Mouse (Mus musculus) B cell, adult 67 days (primary cell): Measurements from ENCODE around the gene Crtam. TPM values are rescaled to one million over a fixed set of nuclear protein-coding genes. Genes with fewer than 3 reads are reported as not detected.

Experiments
- total RNA-seq, 2 experiments: library from RNA; stranded (reverse); gene quantifications; 4 replicates each; pipeline ENCODE4 v1.2.4; 2023

Crtam gene
- total RNA-seq = under 1 TPM in 1 of 2 experiments, not detected in 1; 0.67 TPM

GRCm38 (mm10) chr9:41004415-41004814, at the start of gene Crtam:
Crtam (minus strand) TSS chr9:41004628.

GRCm38 (mm10) chr9:40963586-40964417, 40.6 kb downstream of the Crtam start, which contains the start of gene Jhy:
Jhy (minus strand) TSS chr9:40964118.

Other genes starting within 250 kb of the Crtam start
- gene Hspa8, start 203.6 kb downstream of the Crtam start, total RNA-seq = 1,000 to 10,000 TPM; 1,067 to 1,937 TPM
- not detected for gene Bsx, start 130.5 kb downstream of the Crtam start, total RNA-seq
- 1 to 10 TPM in 1 of 2 experiments, under 1 TPM in 1; 0.89 to 1.2 TPM for gene Jhy, start 40.5 kb downstream of the Crtam start, total RNA-seq
- 10 to 100 TPM in 1 of 2 experiments, 1 to 10 TPM in 1; 5.7 to 10.4 TPM for gene Ubash3b, start 157.1 kb upstream of the Crtam start, total RNA-seq